Comparison of ENCODE assay signal across 8 mouse cellular contexts in the genomic region with DNA sequence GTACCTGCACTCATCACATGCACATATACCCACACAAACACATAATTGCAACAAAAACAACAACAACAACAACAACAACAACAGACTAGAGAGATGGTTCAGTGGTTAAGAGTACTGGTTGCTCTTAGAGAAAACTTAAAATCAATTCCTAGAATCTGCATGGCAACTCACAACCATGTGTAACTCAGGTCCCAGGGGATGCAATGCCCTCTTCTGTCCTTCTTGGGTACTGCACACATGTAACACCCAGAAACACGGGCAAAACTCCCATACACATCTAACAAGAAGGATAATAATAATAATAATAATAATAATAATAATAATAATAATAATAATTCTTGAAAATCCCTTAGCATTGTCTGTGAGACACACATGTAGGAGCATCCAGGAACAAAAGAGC. TPM values are rescaled to one million over a fixed set of nuclear protein-coding genes. Genes with fewer than 3 reads are reported as not detected.
DNase-seq lines count a peak whose midpoint lies in the region; ATAC-seq lines count a peak whose summit lies in the region.

No protein-coding gene starts in this region.

- no peak overlapping the region for H3K9ac ChIP-seq in kidney, embryonic 15.5 days
- H3K9ac ChIP-seq in midbrain, embryonic 14.5 days (replicated peaks; ENCODE audit: low read length) = no peak overlapping the region

- H3K27ac ChIP-seq in kidney, embryonic 15.5 days = no peak overlapping the region
- H3K27ac ChIP-seq in midbrain, embryonic 14.5 days (replicated peaks; ENCODE audit: low read depth, low read length) = no peak overlapping the region

- 24% methylated on average over 1 of the region's 1 CpGs for WGBS in kidney, embryonic 15.5 days
- 22% methylated on average over 1 of the region's 1 CpGs for WGBS in midbrain, embryonic 14.5 days

- peak; percentile 72 for DNase-seq in kidney, adult 18-20 months
- peak; percentile 65 to 79 for DNase-seq in CD8-positive naive resting alpha-beta T cell, adult 2 months (ENCODE audit: low read depth in 2 of 2, low spot score in 2 of 2)
- DNase-seq in c-Kit-positive CD71-positive TER-119-positive erythroid progenitor cells, embryonic 14.5 days (ENCODE audit: low spot score) = peak; percentile 63
- DNase-seq in forelimb bud, embryonic 11.5 days (ENCODE audit: low read depth, low spot score) = peak; percentile 58
- peak; percentile 62 for DNase-seq in layer of hippocampus, adult 9-10 months (ENCODE audit: low spot score)
- DNase-seq in midbrain, embryonic 14.5 days = peak; percentile 83
- DNase-seq in thymus, postnatal 14 days = peak; percentile 77

- H3K36me3 ChIP-seq in kidney, embryonic 15.5 days = no peaks in the 10 kb centered on the region
- H3K36me3 ChIP-seq in midbrain, embryonic 14.5 days (ENCODE audit: control insufficient read depth, insufficient read depth, low read length) = no peaks in the 10 kb centered on the region

- H3K4me3 ChIP-seq in kidney, embryonic 15.5 days (replicated peaks) = no peak overlapping the region
- no peak overlapping the region for H3K4me3 ChIP-seq in midbrain, embryonic 14.5 days (replicated peaks; ENCODE audit: low read depth, low read length)

- H3K27me3 ChIP-seq in kidney, embryonic 15.5 days = no peaks in the 10 kb centered on the region
- no peaks in the 10 kb centered on the region for H3K27me3 ChIP-seq in midbrain, embryonic 14.5 days (ENCODE audit: control insufficient read depth, insufficient read depth, low read length)

- no peak overlapping the region for H3K4me2 ChIP-seq in kidney, embryonic 15.5 days
- H3K4me2 ChIP-seq in midbrain, embryonic 14.5 days (ENCODE audit: low read length) = no peak overlapping the region

- no peaks in the 10 kb centered on the region for H3K9me3 ChIP-seq in kidney, embryonic 15.5 days (replicated peaks)
- no peaks in the 10 kb centered on the region for H3K9me3 ChIP-seq in midbrain, embryonic 14.5 days (ENCODE audit: control insufficient read depth, low read length)

- H3K4me1 ChIP-seq in kidney, embryonic 15.5 days = 0 out of 2 replicates have a peak, but pooled peaks cover under 1% of the 10 kb centered on the region
- no peaks in the 10 kb centered on the region for H3K4me1 ChIP-seq in midbrain, embryonic 14.5 days (ENCODE audit: control insufficient read depth, insufficient read depth, low read length)

- no peak for ATAC-seq in kidney, embryonic 15.5 days (replicated peaks; ENCODE audit: low FRiP score)
- no peak for ATAC-seq in midbrain, embryonic 14.5 days (ENCODE audit: low FRiP score, low TSS enrichment)

RNA-seq across cellular contexts. Expression of gene Dguok, which starts 5.7 kb away (rescaled TPM):
- 75.6 and 83.8 TPM in 2 replicates for polyA plus RNA-seq in kidney, embryonic 15.5 days (2015; fragmentation: Nextera tagmentation; extraction: Ambion mirVana)
- 66.6 and 68.5 TPM in 2 replicates for polyA plus RNA-seq in midbrain, embryonic 14.5 days (2014; fragmentation: Nextera tagmentation; extraction: Ambion mirVana)

RNA-seq across cellular contexts. Expression of gene Actg2, which starts 23.6 kb away (rescaled TPM):
- 25.1 and 130 TPM in 2 replicates for polyA plus RNA-seq in kidney, embryonic 15.5 days (2015; fragmentation: Nextera tagmentation; extraction: Ambion mirVana)
- 2.3 TPM in 1 of 2 replicates, not detected in the other for polyA plus RNA-seq in midbrain, embryonic 14.5 days (2014; fragmentation: Nextera tagmentation; extraction: Ambion mirVana)

RNA-seq across cellular contexts. Expression of gene Tet3, which starts 53.6 kb away (rescaled TPM):
- 51.0 and 51.4 TPM in 2 replicates for polyA plus RNA-seq in kidney, embryonic 15.5 days (2015; fragmentation: Nextera tagmentation; extraction: Ambion mirVana)
- 50.0 and 56.0 TPM in 2 replicates for polyA plus RNA-seq in midbrain, embryonic 14.5 days (2014; fragmentation: Nextera tagmentation; extraction: Ambion mirVana)
